ENCODE assay signal across 13 mouse cellular contexts in the genomic region with DNA sequence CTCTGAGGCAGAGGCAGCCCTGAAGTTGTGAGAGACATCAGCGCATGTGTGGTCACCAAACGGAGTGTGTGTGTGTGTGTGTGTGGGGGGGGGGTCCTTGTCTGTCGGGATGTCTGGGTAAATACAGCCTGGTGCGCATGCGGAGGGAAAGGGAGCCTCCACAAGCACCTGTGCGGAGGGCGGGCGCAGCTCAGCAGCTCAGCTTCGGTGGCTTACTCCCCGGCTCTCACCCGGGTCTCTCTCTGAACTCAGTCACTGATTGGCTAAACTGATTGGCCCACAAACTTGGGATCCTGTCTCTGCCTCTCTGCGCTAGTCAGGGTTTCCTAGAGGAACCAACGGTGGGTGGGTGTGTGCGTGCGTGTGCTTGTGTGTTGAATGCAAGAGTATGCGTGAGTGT. TPM values are rescaled to one million over a fixed set of nuclear protein-coding genes. Genes with fewer than 3 reads are reported as not detected.
DNase-seq lines count a peak whose midpoint lies in the region; ATAC-seq lines count a peak whose summit lies in the region.
"Had no signal": no experiment of that assay in that cellular context is flagged by ENCODE, and none has a peak within 500 bp of the region (broad histone marks: within the 10 kb centered on the region; RNA-seq: fewer than 3 reads in every experiment).

No protein-coding gene starts in this region.

- H3K4me3 ChIP-seq in hindbrain, embryonic 10.5 days = peak overlapping the region; percentile 13; the same call in 1 of the 2 replicates
- no peak overlapping the region for H3K4me3 ChIP-seq in hindbrain, embryonic 12.5 days
- no peak overlapping the region for H3K4me3 ChIP-seq in hindbrain, embryonic 15.5 days
- H3K4me3 ChIP-seq: heart, embryonic 15.5 days; neural tube, embryonic 13.5 days had no signal

- H3K4me2 ChIP-seq in hindbrain, embryonic 12.5 days (replicated peaks) = no peak overlapping the region
- H3K4me2 ChIP-seq in hindbrain, embryonic 15.5 days = peak overlapping the region; percentile 28; the same call in 1 of the 2 replicates
- H3K4me2 ChIP-seq: heart, embryonic 15.5 days; neural tube, embryonic 13.5 days had no signal

- WGBS in hindbrain, embryonic 10.5 days = 13% methylated on average over 16 of the region's 16 CpGs
- WGBS in hindbrain, embryonic 12.5 days = 16% methylated on average over 15 of the region's 16 CpGs
- 20% methylated on average over 16 of the region's 16 CpGs for WGBS in hindbrain, embryonic 15.5 days

- no peak overlapping the region for H3K27ac ChIP-seq in hindbrain, embryonic 10.5 days
- no peak overlapping the region for H3K27ac ChIP-seq in hindbrain, embryonic 12.5 days
- H3K27ac ChIP-seq in hindbrain, embryonic 15.5 days (replicated peaks) = no peak overlapping the region
- H3K27ac ChIP-seq: heart, embryonic 15.5 days; neural tube, embryonic 13.5 days had no signal

- no peaks in the 10 kb centered on the region for H3K9me3 ChIP-seq in hindbrain, embryonic 10.5 days
- no peaks in the 10 kb centered on the region for H3K9me3 ChIP-seq in hindbrain, embryonic 12.5 days (replicated peaks)
- H3K9me3 ChIP-seq in hindbrain, embryonic 15.5 days = no peaks in the 10 kb centered on the region
- H3K9me3 ChIP-seq: heart, embryonic 15.5 days; megakaryocyte, embryonic 14.5 days; neural tube, embryonic 13.5 days had no signal

- no peak for DNase-seq in hindbrain, embryonic 10.5 days (ENCODE audit: low spot score)
- DNase-seq in retina, postnatal 1 day = peak; percentile 53
- DNase-seq in retina, embryonic 14.5 days (ENCODE audit: low spot score) = no peak
- peak; percentile 87 for DNase-seq in thymus, postnatal 4 days
- DNase-seq in right cerebral cortex, postnatal 36 days (ENCODE audit: low spot score in 2 of 2) = no peak
- no peak for DNase-seq in left cerebral cortex, postnatal 36 days (ENCODE audit: low spot score in 2 of 2)
- DNase-seq: right cerebral cortex, postnatal 14 days had no signal

- ATAC-seq in hindbrain, embryonic 12.5 days (ENCODE audit: low FRiP score) = no peak
- peak; percentile 30; the same call in 1 of the 2 replicates for ATAC-seq in hindbrain, embryonic 15.5 days (ENCODE audit: low FRiP score, low read depth)

- no peak overlapping the region; the same call in 1 of the 2 replicates for H3K9ac ChIP-seq in hindbrain, embryonic 12.5 days
- H3K9ac ChIP-seq in hindbrain, embryonic 15.5 days = no peak overlapping the region
- H3K9ac ChIP-seq: heart, embryonic 15.5 days; neural tube, embryonic 13.5 days had no signal

- peaks cover 48% of the 10 kb centered on the region for H3K27me3 ChIP-seq in hindbrain, embryonic 10.5 days (ENCODE audit: insufficient read depth, poor library complexity, severe bottlenecking)
- peaks cover 38% of the 10 kb centered on the region for H3K27me3 ChIP-seq in hindbrain, embryonic 12.5 days
- H3K27me3 ChIP-seq in hindbrain, embryonic 15.5 days = peaks cover 30% of the 10 kb centered on the region

- H3K36me3 ChIP-seq in hindbrain, embryonic 10.5 days = no peaks in the 10 kb centered on the region
- no peaks in the 10 kb centered on the region for H3K36me3 ChIP-seq in hindbrain, embryonic 12.5 days
- H3K36me3 ChIP-seq in hindbrain, embryonic 15.5 days = no peaks in the 10 kb centered on the region
- H3K36me3 ChIP-seq: heart, embryonic 15.5 days; neural tube, embryonic 13.5 days had no signal

- intact Hi-C loops in left cerebral cortex, postnatal 36 days (cut with DNase I) = no loop called here

- peaks cover 16% of the 10 kb centered on the region for H3K4me1 ChIP-seq in hindbrain, embryonic 10.5 days (replicated peaks)
- peaks cover 5% of the 10 kb centered on the region; the same call in 1 of the 2 replicates for H3K4me1 ChIP-seq in hindbrain, embryonic 12.5 days
- H3K4me1 ChIP-seq in hindbrain, embryonic 15.5 days (replicated peaks) = no peaks in the 10 kb centered on the region

RNA-seq across cellular contexts. Expression of a gene that starts 9.5 kb away (rescaled TPM):
- polyA plus RNA-seq in hindbrain, embryonic 10.5 days (2016; fragmentation: Nextera tagmentation; extraction: Ambion mirVana) = 2.8 and 4.0 TPM in 2 replicates
- 5.0 and 6.8 TPM in 2 replicates for polyA plus RNA-seq in hindbrain, embryonic 12.5 days (2016; fragmentation: Nextera tagmentation; extraction: Ambion mirVana)
- polyA plus RNA-seq in hindbrain, embryonic 15.5 days (2015; fragmentation: Nextera tagmentation; extraction: Ambion mirVana) = 1.5 and 1.7 TPM in 2 replicates
- total RNA-seq in left cerebral cortex, postnatal 36 days (2021) = not detected
- total RNA-seq: left cerebral cortex, postnatal 25 days had no signal

RNA-seq across cellular contexts. Expression of a gene that starts 23.9 kb away (rescaled TPM):
- 5.5 and 6.1 TPM in 2 replicates for polyA plus RNA-seq in hindbrain, embryonic 10.5 days (2016; fragmentation: Nextera tagmentation; extraction: Ambion mirVana)
- 7.0 and 7.7 TPM in 2 replicates for polyA plus RNA-seq in hindbrain, embryonic 12.5 days (2016; fragmentation: Nextera tagmentation; extraction: Ambion mirVana)
- polyA plus RNA-seq in hindbrain, embryonic 15.5 days (2015; fragmentation: Nextera tagmentation; extraction: Ambion mirVana) = 1.8 and 2.7 TPM in 2 replicates
- total RNA-seq in left cerebral cortex, postnatal 36 days (2021) = 1 to 10 TPM; 2.4 to 2.8 TPM

RNA-seq across cellular contexts. Expression of a gene that starts 46.2 kb away (rescaled TPM):
- 439 and 483 TPM in 2 replicates for polyA plus RNA-seq in hindbrain, embryonic 10.5 days (2016; fragmentation: Nextera tagmentation; extraction: Ambion mirVana)
- polyA plus RNA-seq in hindbrain, embryonic 12.5 days (2016; fragmentation: Nextera tagmentation; extraction: Ambion mirVana) = 287 and 354 TPM in 2 replicates
- polyA plus RNA-seq in hindbrain, embryonic 15.5 days (2015; fragmentation: Nextera tagmentation; extraction: Ambion mirVana) = 318 and 325 TPM in 2 replicates
- 100 to 1,000 TPM; 289 to 354 TPM for total RNA-seq in left cerebral cortex, postnatal 36 days (2021)

Comparison
In these comparisons a context has a peak if more than half of its experiments do, and no peak if none do; other contexts are left out.
1. DNase-seq: peak in retina, postnatal 1 day (single experiment) and thymus, postnatal 4 days (single experiment); none in hindbrain, embryonic 10.5 days (single experiment), retina, embryonic 14.5 days (single experiment), right cerebral cortex, postnatal 36 days (0 of 2) and left cerebral cortex, postnatal 36 days (0 of 2).